Mouse (Mus musculus): ENCODE results near the gene Naip5.
"Not testable (repeated sequence)": the region's sequence is repeated elsewhere in the genome, so short reads cannot be mapped to it uniquely, and the experiment has no call there.

The Naip5 gene

GRCm38 (mm10) chr13:100246223-100246622, at the start of gene Naip5:
Naip5 (minus strand) TSS chr13:100246323.
- in situ Hi-C loops (cut with MboI, MseI): loop anchor here (5.0 kb wide), 1 partner anchor 71 kb away; the partner anchor contains the start of gene Naip6

- in situ Hi-C loops (cut with MboI, MseI): no loop called here
Measured at GRCm38 (mm10) chr13:100284611-100285010, 38.5 kb upstream of the Naip5 start.

DNA sequence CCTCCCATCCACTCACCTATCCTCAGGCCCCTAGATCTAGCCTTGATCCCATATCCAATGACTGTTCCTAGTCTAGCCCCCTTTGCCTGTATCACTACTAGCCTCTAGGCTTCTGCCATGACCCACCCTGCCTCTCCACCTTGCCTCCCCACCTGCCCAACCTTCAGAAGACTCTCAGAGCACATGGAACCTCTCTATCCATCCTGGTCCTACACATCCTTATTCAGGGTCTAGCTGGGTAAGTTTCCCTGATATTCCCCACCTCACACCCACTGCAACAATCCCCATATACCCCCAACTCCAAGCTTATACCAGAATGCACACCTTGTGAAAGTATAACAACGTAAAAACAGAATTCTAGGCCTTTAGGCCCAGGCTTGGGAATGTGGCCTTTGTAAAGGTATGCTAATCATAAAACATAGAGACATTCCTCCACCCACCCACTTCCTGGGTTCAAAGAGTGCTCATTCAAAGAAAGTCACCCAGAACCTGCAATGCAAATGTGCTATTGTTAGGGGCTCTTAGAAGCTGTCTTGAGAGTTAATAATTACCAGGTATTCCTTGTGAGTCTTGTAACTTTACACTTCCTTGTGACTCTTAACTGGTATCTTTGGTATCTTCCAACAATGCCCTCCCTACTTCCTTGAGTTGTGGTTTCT, 25.5 kb upstream of the Naip5 start:
- in situ Hi-C loops (cut with MboI, MseI): loop anchor here (5.0 kb wide), 1 partner anchor 81 kb away; no protein-coding TSS in a partner anchor

GRCm38 (mm10) chr13:100256996-100257395, 10.9 kb upstream of the Naip5 start:
- in situ Hi-C loops (cut with MboI, MseI): not testable (repeated sequence)

DNA sequence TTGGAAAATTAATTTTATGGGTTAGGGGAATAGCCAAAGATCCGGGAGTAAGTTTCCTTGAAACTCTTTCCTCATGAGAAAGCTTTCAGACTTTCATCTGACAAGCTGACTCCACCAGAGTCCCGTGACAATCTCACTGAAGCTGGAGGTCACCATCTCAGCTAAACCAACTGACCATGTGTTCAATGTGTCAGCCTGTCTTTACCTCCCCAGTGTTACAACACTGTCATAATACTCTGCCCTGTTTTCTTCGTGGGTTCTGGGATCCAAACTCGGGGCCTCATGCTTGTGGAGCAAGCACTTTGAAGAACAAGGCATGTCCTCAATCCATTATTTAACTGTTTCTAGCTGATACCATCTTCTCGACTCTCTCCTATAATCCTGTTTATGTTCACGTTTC, 9.8 kb upstream of the Naip5 start:
- in situ Hi-C loops (cut with MboI, MseI): not testable (repeated sequence)

DNA sequence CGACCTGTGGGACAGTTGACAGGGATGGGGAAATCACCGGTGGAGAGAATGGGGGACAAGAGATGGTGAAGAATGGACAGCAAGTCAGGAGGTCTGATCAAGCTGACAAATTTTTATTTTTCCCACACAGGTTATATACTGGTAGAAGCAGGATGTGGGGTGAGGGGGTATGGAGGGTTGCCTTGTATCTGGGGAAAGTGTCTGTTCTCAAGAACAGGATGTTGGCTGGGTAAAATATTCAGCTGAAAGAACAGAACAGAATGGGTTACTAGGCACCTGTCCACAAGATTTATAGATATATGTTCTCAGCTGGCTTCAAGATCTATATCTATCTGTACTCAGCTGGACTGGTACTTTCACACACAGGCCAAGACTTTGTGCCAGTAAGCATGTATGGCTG, 5.8 kb upstream of the Naip5 start:
- in situ Hi-C loops (cut with MboI, MseI): not testable (repeated sequence)

DNA sequence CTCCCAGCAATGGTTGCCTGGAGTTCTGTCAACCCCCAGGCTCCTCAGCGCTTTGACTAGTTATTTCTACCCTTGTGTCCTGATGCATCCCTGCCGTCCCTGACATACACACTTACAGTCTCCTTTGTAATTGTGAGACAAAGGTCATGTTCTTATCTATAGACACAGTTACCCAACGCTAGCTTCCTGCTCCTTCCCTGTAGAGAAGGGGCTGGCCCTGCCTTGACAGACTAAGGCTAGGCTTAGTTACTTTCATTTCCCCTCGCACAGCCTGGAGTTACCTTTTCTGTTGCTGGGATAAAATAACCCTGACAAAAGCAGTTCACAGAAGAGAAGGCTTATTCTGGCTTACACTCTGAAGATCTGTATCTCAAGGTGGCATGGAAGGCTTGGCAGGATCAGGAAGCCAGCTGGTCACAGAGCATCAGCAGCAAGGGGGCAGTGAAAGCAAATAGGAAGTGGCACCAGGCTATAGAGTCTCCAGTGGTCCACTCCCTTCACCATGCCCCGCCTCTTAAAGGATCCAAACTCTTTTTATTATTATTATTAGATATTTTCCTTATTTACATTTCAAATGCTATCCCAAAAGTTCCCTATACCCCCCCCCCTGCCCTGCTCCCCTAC, 885 bp upstream of the Naip5 start:
- in situ Hi-C loops (cut with MboI, MseI): loop anchor here (5.0 kb wide), 1 partner anchor 70 kb away; the partner anchor contains the start of gene Naip6

DNA sequence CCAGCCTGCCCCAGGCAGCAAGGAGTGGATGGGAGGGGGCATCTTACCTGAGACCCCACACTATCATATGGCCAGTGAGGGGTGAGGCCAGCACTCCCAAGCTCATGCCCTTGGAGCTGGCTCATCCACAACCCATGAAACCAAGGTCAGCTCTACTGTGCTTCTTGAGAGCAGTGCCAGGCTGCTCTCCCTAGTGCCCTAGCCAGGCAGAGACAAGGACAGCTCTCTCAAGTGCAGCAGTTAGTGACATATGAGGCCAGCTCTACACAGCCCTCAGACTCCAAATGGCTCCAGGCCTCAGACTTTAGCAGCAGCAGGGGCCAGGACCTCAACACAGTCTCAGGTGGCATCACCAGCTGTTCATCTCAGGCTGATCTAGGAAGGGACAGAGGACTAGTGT, 2.4 kb downstream of the Naip5 start:
- in situ Hi-C loops (cut with MboI, MseI): no loop called here

DNA sequence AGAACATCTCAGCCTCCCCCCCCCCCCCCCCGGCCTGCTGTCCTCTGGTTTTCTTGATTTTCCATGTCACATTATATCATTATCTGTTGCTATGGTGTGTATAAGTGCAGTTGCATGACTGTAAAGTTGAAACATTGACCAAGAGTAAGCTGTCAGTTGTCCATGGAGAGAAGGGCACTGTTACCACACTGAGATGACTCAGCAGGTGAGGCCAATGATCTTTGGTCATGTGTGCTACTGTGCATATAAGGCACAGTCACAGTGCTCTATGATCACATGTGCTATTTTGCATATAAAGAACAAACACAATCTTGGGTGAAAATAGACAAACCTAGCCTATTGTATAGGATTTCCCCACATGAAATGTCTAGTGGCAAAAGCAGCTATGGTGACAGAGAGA, 32.4 kb downstream of the Naip5 start:
- in situ Hi-C loops (cut with MboI, MseI): not testable (repeated sequence)

- in situ Hi-C loops (cut with MboI, MseI): no loop called here
Measured at GRCm38 (mm10) chr13:100210540-100210939, 35.6 kb downstream of the Naip5 start.

DNA sequence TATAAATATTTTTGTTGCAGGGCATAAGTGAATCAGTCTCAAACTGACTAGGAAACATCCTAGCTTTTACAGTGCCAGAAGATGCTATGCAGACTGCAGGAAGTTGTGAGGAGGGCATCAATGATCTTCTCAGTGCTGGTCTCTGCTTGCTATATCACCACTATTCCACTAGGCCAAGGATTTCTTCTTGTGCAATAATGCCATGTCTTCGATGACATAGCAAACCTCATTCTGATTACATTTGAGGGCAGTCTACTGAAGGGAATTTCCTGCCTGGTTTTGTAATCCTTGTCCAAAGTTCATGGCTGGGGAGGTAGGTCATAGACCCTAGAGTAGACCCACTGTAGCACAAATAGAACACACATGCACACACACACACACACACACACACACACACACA, 42.8 kb downstream of the Naip5 start:
- in situ Hi-C loops (cut with MboI, MseI): no loop called here

GRCm38 (mm10) chr13:100201659-100202333, 44.3 kb downstream of the Naip5 start, which contains the start of gene Naip2:
Naip2 (minus strand) TSS chr13:100202092.
- in situ Hi-C loops (cut with MboI, MseI): not testable (repeated sequence)

GRCm38 (mm10) chr13:100200778-100201177, 45.3 kb downstream of the Naip5 start:
- in situ Hi-C loops (cut with MboI, MseI): no loop called here

- in situ Hi-C loops (cut with MboI, MseI): no loop called here
Measured at GRCm38 (mm10) chr13:100195421-100195820, 50.7 kb downstream of the Naip5 start.

- in situ Hi-C loops (cut with MboI, MseI): not testable (repeated sequence)
Measured at GRCm38 (mm10) chr13:100183111-100183510, 63.0 kb downstream of the Naip5 start.

- in situ Hi-C loops (cut with MboI, MseI): not testable (repeated sequence)
Measured at GRCm38 (mm10) chr13:100174360-100174759, 71.8 kb downstream of the Naip5 start.

- in situ Hi-C loops (cut with MboI, MseI): not testable (repeated sequence)
Measured at GRCm38 (mm10) chr13:100166378-100166777, 79.7 kb downstream of the Naip5 start.

DNA sequence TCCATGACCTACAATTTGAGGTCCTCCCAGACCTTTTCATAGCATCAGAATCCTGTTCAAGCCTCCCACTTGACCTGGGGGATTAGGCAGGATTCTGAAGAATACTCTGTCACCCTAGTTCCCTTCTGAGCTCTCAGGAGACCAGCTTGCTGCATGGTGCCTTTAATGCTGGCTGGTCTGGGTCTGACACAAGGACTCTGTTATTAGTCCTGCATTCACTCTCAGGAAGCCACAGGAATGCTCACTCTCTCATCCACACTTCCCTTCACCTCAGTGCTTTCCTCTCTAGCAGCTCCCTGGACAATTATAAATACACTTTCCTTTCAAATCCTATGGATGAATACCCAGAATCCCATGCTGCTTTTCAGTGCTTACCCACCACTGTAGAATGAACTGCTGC, 83.7 kb downstream of the Naip5 start:
- in situ Hi-C loops (cut with MboI, MseI): not testable (repeated sequence)

All from regulatory T cell (primary cell).